Mouse (Mus musculus): ENCODE results near the gene D130043K22Rik. TPM values are rescaled to one million over a fixed set of nuclear protein-coding genes. Genes with fewer than 3 reads are reported as not detected.

The D130043K22Rik gene
- polyA plus RNA-seq, 1 experiment from 2014 or later, result 0.67 TPM

- Histone ChIP-seq H3K4me3 (ENCODE audit: low read depth, low read length) (no peak overlapping the region), H3K4me1 (replicated peaks; ENCODE audit: control insufficient read depth, insufficient read depth, low read length) (no peaks in the 10 kb centered on the region), H3K9ac (ENCODE audit: low read length) (no peak overlapping the region), H3K27me3 (ENCODE audit: control insufficient read depth, insufficient read depth, low read length) (no peaks in the 10 kb centered on the region), H3K9me3 (ENCODE audit: control insufficient read depth, low read length) (no peaks in the 10 kb centered on the region), H3K36me3 (ENCODE audit: control insufficient read depth, insufficient read depth, low read length) (no peaks in the 10 kb centered on the region; the same call in 1 of the 2 replicates), H3K4me2 (ENCODE audit: low read depth, low read length, severe bottlenecking) (no peak overlapping the region), H3K27ac (ENCODE audit: low read depth, low read length) (no peak overlapping the region)
- 72% methylated on average over 13 of the region's 13 CpGs for WGBS
- DNase-seq (ENCODE audit: low spot score) (no peak), ATAC-seq (replicated peaks; ENCODE audit: low FRiP score) (no peak)
Observed at GRCm38 (mm10) chr13:24915831-24916230, 70.9 kb downstream of the D130043K22Rik start.

- Histone ChIP-seq H3K27ac (ENCODE audit: low read depth, low read length) (no peak overlapping the region), H3K9me3 (ENCODE audit: control insufficient read depth, low read length) (no peaks in the 10 kb centered on the region), H3K4me2 (ENCODE audit: low read depth, low read length, severe bottlenecking) (no peak overlapping the region), H3K4me1 (replicated peaks; ENCODE audit: control insufficient read depth, insufficient read depth, low read length) (no peaks in the 10 kb centered on the region), H3K27me3 (ENCODE audit: control insufficient read depth, insufficient read depth, low read length) (no peaks in the 10 kb centered on the region), H3K9ac (ENCODE audit: low read length) (no peak overlapping the region), H3K36me3 (ENCODE audit: control insufficient read depth, insufficient read depth, low read length) (no peaks in the 10 kb centered on the region), H3K4me3 (ENCODE audit: low read depth, low read length) (no peak overlapping the region)
- WGBS, result 35% methylated on average over 5 of the region's 5 CpGs
- 0 out of 2 replicates have a peak, but pooled peaks have one; percentile 55 for ATAC-seq (replicated peaks; ENCODE audit: low FRiP score)
- no peak for DNase-seq (ENCODE audit: low spot score)
Observed at GRCm38 (mm10) chr13:24920333-24920977, 75.5 kb downstream of the D130043K22Rik start.

GRCm38 (mm10) chr13:24921281-24921680 lies 76.3 kb downstream of the D130043K22Rik start:
- Histone ChIP-seq H3K9ac (ENCODE audit: low read length) (no peak overlapping the region), H3K4me3 (ENCODE audit: low read depth, low read length) (no peak overlapping the region), H3K27me3 (ENCODE audit: control insufficient read depth, insufficient read depth, low read length) (no peaks in the 10 kb centered on the region), H3K9me3 (ENCODE audit: control insufficient read depth, low read length) (no peaks in the 10 kb centered on the region), H3K27ac (ENCODE audit: low read depth, low read length) (no peak overlapping the region), H3K4me2 (ENCODE audit: low read depth, low read length, severe bottlenecking) (no peak overlapping the region), H3K4me1 (replicated peaks; ENCODE audit: control insufficient read depth, insufficient read depth, low read length) (no peaks in the 10 kb centered on the region), H3K36me3 (ENCODE audit: control insufficient read depth, insufficient read depth, low read length) (no peaks in the 10 kb centered on the region)
- DNase-seq (ENCODE audit: low spot score) (no peak), ATAC-seq (replicated peaks; ENCODE audit: low FRiP score) (no peak)
- 88% methylated on average over 6 of the region's 6 CpGs for WGBS

- Histone ChIP-seq H3K27ac (ENCODE audit: low read depth, low read length) (no peak overlapping the region), H3K4me3 (ENCODE audit: low read depth, low read length) (no peak overlapping the region), H3K4me2 (ENCODE audit: low read depth, low read length, severe bottlenecking) (no peak overlapping the region), H3K36me3 (ENCODE audit: control insufficient read depth, insufficient read depth, low read length) (no peaks in the 10 kb centered on the region), H3K27me3 (ENCODE audit: control insufficient read depth, insufficient read depth, low read length) (no peaks in the 10 kb centered on the region), H3K4me1 (replicated peaks; ENCODE audit: control insufficient read depth, insufficient read depth, low read length) (no peaks in the 10 kb centered on the region), H3K9me3 (ENCODE audit: control insufficient read depth, low read length) (no peaks in the 10 kb centered on the region), H3K9ac (ENCODE audit: low read length) (no peak overlapping the region)
- WGBS, result 94% methylated on average over 5 of the region's 5 CpGs
- DNase-seq (ENCODE audit: low spot score) (no peak), ATAC-seq (replicated peaks; ENCODE audit: low FRiP score) (no peak)
Observed at GRCm38 (mm10) chr13:24923991-24924390, 79.1 kb downstream of the D130043K22Rik start.

- ATAC-seq (replicated peaks; ENCODE audit: low FRiP score) (no peak), DNase-seq (ENCODE audit: low spot score) (no peak)
- no peak overlapping the region for H3K9ac ChIP-seq (ENCODE audit: low read length)
- H3K27ac ChIP-seq (ENCODE audit: low read depth, low read length), result no peak overlapping the region
- H3K4me1 ChIP-seq (replicated peaks; ENCODE audit: control insufficient read depth, insufficient read depth, low read length), result no peaks in the 10 kb centered on the region
- H3K4me3 ChIP-seq (ENCODE audit: low read depth, low read length), result no peak overlapping the region
- no peak overlapping the region for H3K4me2 ChIP-seq (ENCODE audit: low read depth, low read length, severe bottlenecking)
- no peaks in the 10 kb centered on the region for H3K36me3 ChIP-seq (ENCODE audit: control insufficient read depth, insufficient read depth, low read length)
- no peaks in the 10 kb centered on the region for H3K27me3 ChIP-seq (ENCODE audit: control insufficient read depth, insufficient read depth, low read length)
- no peaks in the 10 kb centered on the region for H3K9me3 ChIP-seq (ENCODE audit: control insufficient read depth, low read length)
Observed at GRCm38 (mm10) chr13:24930591-24930990, 85.7 kb downstream of the D130043K22Rik start.

- Histone ChIP-seq H3K4me1 (replicated peaks; ENCODE audit: control insufficient read depth, insufficient read depth, low read length) (0 out of 2 replicates have a peak, but pooled peaks cover 2% of the 10 kb centered on the region), H3K9me3 (ENCODE audit: control insufficient read depth, low read length) (no peaks in the 10 kb centered on the region), H3K4me3 (ENCODE audit: low read depth, low read length) (no peak overlapping the region), H3K27me3 (ENCODE audit: control insufficient read depth, insufficient read depth, low read length) (no peaks in the 10 kb centered on the region), H3K27ac (ENCODE audit: low read depth, low read length) (no peak overlapping the region), H3K9ac (ENCODE audit: low read length) (no peak overlapping the region), H3K4me2 (ENCODE audit: low read depth, low read length, severe bottlenecking) (no peak overlapping the region), H3K36me3 (ENCODE audit: control insufficient read depth, insufficient read depth, low read length) (no peaks in the 10 kb centered on the region)
- WGBS, result 91% methylated on average over 7 of the region's 7 CpGs
- ATAC-seq (replicated peaks; ENCODE audit: low FRiP score) (no peak), DNase-seq (ENCODE audit: low spot score) (no peak)
Observed at GRCm38 (mm10) chr13:24933199-24933598, 88.3 kb downstream of the D130043K22Rik start.

- WGBS, result 55% methylated on average over 5 of the region's 5 CpGs
- H3K36me3 ChIP-seq (ENCODE audit: control insufficient read depth, insufficient read depth, low read length), result no peaks in the 10 kb centered on the region
- no peak overlapping the region for H3K27ac ChIP-seq (ENCODE audit: low read depth, low read length)
Observed at GRCm38 (mm10) chr13:24936772-24937107, 91.8 kb downstream of the D130043K22Rik start.

GRCm38 (mm10) chr13:24937108-24937838 lies 92.3 kb downstream of the D130043K22Rik start, which contains the start of gene Aldh5a1:
Gene Aldh5a1, minus strand, starts transcription at chr13:24937661.
- ATAC-seq (replicated peaks; ENCODE audit: low FRiP score), result peak; percentile 89
- H3K9ac ChIP-seq (ENCODE audit: low read length), result peak within 1 kb of the TSS; percentile 92
- peak within 1 kb of the TSS; percentile 82 for H3K4me3 ChIP-seq (ENCODE audit: low read depth, low read length)
- peak within 1 kb of the TSS; percentile 88 for H3K4me2 ChIP-seq (ENCODE audit: low read depth, low read length, severe bottlenecking)
- WGBS, result under 1% methylated on average over 75 of the region's 75 CpGs
- no peaks in the 10 kb centered on the region for H3K36me3 ChIP-seq (ENCODE audit: control insufficient read depth, insufficient read depth, low read length)
- no peaks in the 10 kb centered on the region for H3K9me3 ChIP-seq (ENCODE audit: control insufficient read depth, low read length)
- no peaks in the 10 kb centered on the region for H3K27me3 ChIP-seq (ENCODE audit: control insufficient read depth, insufficient read depth, low read length)
- DNase-seq (ENCODE audit: low spot score), result peak; percentile 91
- 0 out of 2 replicates have a peak, but pooled peaks cover 2% of the 10 kb centered on the region for H3K4me1 ChIP-seq (replicated peaks; ENCODE audit: control insufficient read depth, insufficient read depth, low read length)
- H3K27ac ChIP-seq (ENCODE audit: low read depth, low read length), result peak within 1 kb of the TSS; percentile 53; the same call in 1 of the 2 replicates

More at GRCm38 (mm10) chr13:24936772-24937107, 91.8 kb downstream of the D130043K22Rik start:
- Histone ChIP-seq H3K4me1 (replicated peaks; ENCODE audit: control insufficient read depth, insufficient read depth, low read length) (0 out of 2 replicates have a peak, but pooled peaks cover 2% of the 10 kb centered on the region), H3K27me3 (ENCODE audit: control insufficient read depth, insufficient read depth, low read length) (no peaks in the 10 kb centered on the region), H3K4me2 (ENCODE audit: low read depth, low read length, severe bottlenecking) (peak overlapping the region; percentile 88), H3K9me3 (ENCODE audit: control insufficient read depth, low read length) (no peaks in the 10 kb centered on the region), H3K4me3 (ENCODE audit: low read depth, low read length) (peak overlapping the region; percentile 82), H3K9ac (ENCODE audit: low read length) (peak overlapping the region; percentile 92)
- DNase-seq (ENCODE audit: low spot score), result no peak
- ATAC-seq (replicated peaks; ENCODE audit: low FRiP score), result no peak

All from forebrain, embryonic 11.5 days (tissue).